Mouse (Mus musculus) neural tube, embryonic 13.5 days (tissue): ENCODE results near the gene Vangl2. TPM values are rescaled to one million over a fixed set of nuclear protein-coding genes. Genes with fewer than 3 reads are reported as not detected.

Experiments
- ATAC-seq: fragments of 200-750 bp; cut with Nextera tagmentation; 2 replicates; pipeline ENCODE4 v1.8.0; 2017; ENCODE audit warnings: low read depth, mild to moderate bottlenecking, moderate TSS enrichment, moderate library complexity
- H3K27ac ChIP-seq: fragments of 300-500 bp; sonication (generic); replicated peaks from 2 replicates; pipeline ENCODE4 v1.5.1; 2015; ENCODE audit warnings: moderate library complexity, mild to moderate bottlenecking, inconsistent platforms
- H3K27me3 ChIP-seq: fragments of 300-500 bp; sonication (generic); 2 replicates; pipeline ENCODE4 v1.6.1; 2015; ENCODE audit warnings: mild to moderate bottlenecking, inconsistent platforms
- H3K36me3 ChIP-seq: fragments of 300-500 bp; sonication (generic); 2 replicates; pipeline ENCODE4 v1.6.1; 2015; ENCODE audit warnings: mild to moderate bottlenecking, inconsistent platforms
- H3K4me1 ChIP-seq: fragments of 300-500 bp; sonication (generic); replicated peaks from 2 replicates; pipeline ENCODE4 v1.6.1; 2015; ENCODE audit warnings: inconsistent platforms
- H3K4me2 ChIP-seq: fragments of 300-500 bp; sonication (generic); 2 replicates; pipeline ENCODE4 v1.6.1; 2015; ENCODE audit warnings: inconsistent platforms, mild to moderate bottlenecking, moderate library complexity
- H3K4me3 ChIP-seq: fragments of 300-500 bp; sonication (generic); 2 replicates; pipeline ENCODE4 v1.5.1; 2015; ENCODE audit warnings: mild to moderate bottlenecking, inconsistent platforms
- H3K9ac ChIP-seq: fragments of 300-500 bp; sonication (generic); 2 replicates; pipeline ENCODE4 v1.6.1; 2015; ENCODE audit warnings: moderate library complexity, mild to moderate bottlenecking, inconsistent platforms
- H3K9me3 ChIP-seq: fragments of 300-500 bp; sonication (generic); 2 replicates; pipeline ENCODE4 v1.6.1; 2016; ENCODE audit warnings: inconsistent platforms
- WGBS: fragments of 180-500 bp; shearing (Covaris S2); methylation state at CpG from one replicate; pipeline ENCODE4 v1.1.7; 2015; 5-methylcytosine and 5-hydroxymethylcytosine counted together
- polyA plus RNA-seq: library from polyadenylated mRNA; unstranded; fragments of >200 nt; fragmentation: Nextera tagmentation; extraction: Ambion mirVana; gene quantifications from 2 replicates; pipeline ENCODE4 v1.2.1, GENCODE M21; 2015

Gene Vangl2
- polyA plus RNA-seq, 1 experiment from 2014 or later, result 50.5 TPM

DNA sequence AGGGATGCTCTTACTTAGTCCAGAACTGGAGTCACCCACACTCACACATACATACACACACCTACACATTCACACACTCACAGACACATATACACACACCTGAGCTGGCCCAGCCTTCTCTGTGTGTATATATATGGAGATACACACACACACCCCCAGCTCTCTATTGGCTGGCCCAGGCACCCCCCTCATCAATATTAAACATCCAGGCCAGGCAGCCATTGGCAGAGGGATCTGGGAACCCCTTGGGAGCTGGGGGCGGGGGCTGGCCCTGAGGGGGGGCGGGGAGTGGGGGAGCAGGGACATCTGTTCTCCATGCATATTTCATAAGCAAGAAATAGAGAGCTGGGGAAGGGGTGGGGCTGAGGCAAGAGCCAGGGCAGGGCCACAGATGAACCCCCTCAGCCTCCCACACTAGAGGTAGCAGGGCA lies 29.3 kb upstream of the Vangl2 start, which contains the start of gene Nhlh1:
Gene Nhlh1 (minus strand): TSS at position 83 of the 431 bp plus-strand sequence.
- peak within 1 kb of the TSS; percentile 50 for H3K4me3 ChIP-seq
- H3K27ac ChIP-seq, result peak within 1 kb of the TSS; percentile 89
- H3K9me3 ChIP-seq, result no peaks in the 10 kb centered on the region
- H3K4me2 ChIP-seq, result peak within 1 kb of the TSS; percentile 86
- 27% methylated on average over 2 of the region's 2 CpGs for WGBS
- peaks cover 93% of the 10 kb centered on the region for H3K4me1 ChIP-seq
- peak within 1 kb of the TSS; percentile 78 for H3K9ac ChIP-seq
- H3K27me3 ChIP-seq, result no peaks in the 10 kb centered on the region
- ATAC-seq, result peak; percentile 67
- H3K36me3 ChIP-seq, result no peaks in the 10 kb centered on the region

DNA sequence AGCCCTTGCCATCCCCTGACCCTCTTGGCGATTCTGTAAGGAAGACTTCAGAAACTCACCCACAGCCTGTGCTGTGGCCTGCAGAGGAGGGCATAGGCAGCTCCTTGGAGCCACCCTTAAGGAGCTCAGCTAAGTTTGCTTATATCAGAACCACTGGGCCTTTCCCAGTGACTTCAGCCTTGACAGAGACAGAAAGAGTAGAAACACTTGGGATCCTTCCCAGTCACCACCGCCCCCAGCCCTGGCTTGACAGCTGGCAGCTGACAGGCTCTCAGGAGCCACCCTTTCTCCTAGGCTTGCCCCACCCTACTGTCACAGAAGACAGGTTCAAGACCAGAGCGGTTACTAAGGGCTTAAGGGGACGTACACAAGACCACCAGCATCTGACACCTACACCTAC lies 28.0 kb upstream of the Vangl2 start:
- 0 out of 2 replicates have a peak overlapping the region, but pooled peaks have one; percentile 18 for H3K27ac ChIP-seq
- peak overlapping the region; percentile 86 for H3K4me2 ChIP-seq
- H3K9me3 ChIP-seq, result no peaks in the 10 kb centered on the region
- ATAC-seq, result no peak
- H3K36me3 ChIP-seq, result no peaks in the 10 kb centered on the region
- H3K4me1 ChIP-seq, result peaks cover 86% of the 10 kb centered on the region
- peak overlapping the region; percentile 78 for H3K9ac ChIP-seq
- H3K27me3 ChIP-seq, result no peaks in the 10 kb centered on the region
- peak overlapping the region; percentile 50 for H3K4me3 ChIP-seq
- 69% methylated on average over 4 of the region's 4 CpGs for WGBS

DNA sequence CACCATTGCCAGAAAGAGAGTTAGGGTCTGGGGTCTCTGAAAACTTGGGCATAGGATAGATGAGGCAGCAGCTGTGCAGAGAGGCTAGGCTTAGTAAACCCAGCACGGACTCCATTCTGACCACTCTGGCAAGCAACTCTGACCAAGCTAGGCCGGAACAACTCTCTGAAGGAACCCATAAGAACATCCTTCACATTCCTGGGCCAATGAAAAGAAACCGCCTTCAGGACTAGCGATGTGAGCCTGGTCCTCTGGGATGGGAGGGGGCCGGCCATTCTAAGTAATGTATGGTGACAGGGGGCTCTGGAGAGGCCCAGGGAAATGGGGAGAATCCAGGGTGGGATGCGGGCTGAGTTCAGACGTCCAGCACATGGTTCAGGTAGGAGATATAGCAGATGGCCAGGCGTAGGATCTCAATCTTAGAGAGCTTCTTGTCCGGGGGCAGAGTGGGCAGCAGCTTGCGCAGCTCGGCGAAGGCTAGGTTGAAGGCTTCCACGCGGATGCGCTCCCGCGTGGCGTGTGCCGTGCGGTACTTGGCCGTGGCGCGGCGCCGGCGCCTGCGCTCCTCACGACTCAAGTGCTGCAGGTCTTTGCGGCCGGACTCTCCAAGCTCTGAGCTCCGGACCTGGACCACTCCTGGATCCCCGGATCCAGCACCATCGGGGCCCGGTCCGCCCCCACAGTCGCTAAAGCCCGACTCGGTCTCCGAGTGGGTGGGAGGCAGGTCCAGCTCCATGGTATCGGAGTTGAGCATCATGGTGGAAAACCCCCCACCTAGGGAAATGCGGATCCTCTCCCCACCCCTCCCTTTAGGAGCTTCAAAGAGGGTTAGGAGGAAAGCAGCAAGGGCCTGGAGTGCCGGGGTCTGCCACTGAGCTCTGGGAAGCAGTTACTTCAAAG lies 25.5 kb upstream of the Vangl2 start:
- Histone ChIP-seq H3K4me2 (peak overlapping the region; percentile 86), H3K9me3 (no peaks in the 10 kb centered on the region), H3K4me1 (peaks cover 80% of the 10 kb centered on the region), H3K27ac (peak overlapping the region; percentile 38; the same call in 1 of the 2 replicates), H3K9ac (peak overlapping the region; percentile 78), H3K27me3 (no peaks in the 10 kb centered on the region), H3K36me3 (no peaks in the 10 kb centered on the region), H3K4me3 (peak overlapping the region; percentile 50)
- WGBS, result 3% methylated on average over 42 of the region's 42 CpGs
- 0 out of 2 replicates have a peak, but pooled peaks have one; percentile 24 for ATAC-seq

DNA sequence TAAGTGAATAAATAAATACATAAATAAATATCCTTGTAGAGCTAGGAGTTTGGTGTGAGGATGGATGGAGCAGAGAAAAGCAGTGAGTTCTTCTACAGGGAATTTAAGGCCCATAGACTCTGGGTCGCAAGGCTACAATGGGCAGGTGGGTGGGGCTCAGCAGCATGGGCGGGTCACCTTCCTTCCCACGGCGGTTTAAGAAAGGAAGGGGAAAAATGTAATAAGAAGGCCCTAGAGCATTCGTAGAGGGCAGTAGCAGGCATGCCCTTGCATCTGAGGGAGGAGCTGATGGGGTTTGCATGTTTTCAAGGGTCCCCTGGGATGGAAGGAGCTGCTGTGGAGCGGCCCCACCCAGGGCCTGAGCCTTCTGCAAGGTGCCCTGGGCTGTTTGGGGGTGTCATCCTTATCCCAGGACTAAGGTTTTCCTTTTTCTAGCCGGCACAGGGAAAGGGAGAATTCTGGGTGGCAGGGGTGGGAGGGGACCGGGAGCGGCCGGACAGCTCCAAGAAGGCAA lies 24.6 kb upstream of the Vangl2 start:
- Histone ChIP-seq H3K9ac (peak overlapping the region; percentile 78), H3K27ac (0 out of 2 replicates have a peak overlapping the region, but pooled peaks have one; percentile 14), H3K36me3 (no peaks in the 10 kb centered on the region), H3K4me2 (peak overlapping the region; percentile 86), H3K4me3 (peak overlapping the region; percentile 50), H3K9me3 (no peaks in the 10 kb centered on the region), H3K4me1 (peaks cover 80% of the 10 kb centered on the region), H3K27me3 (no peaks in the 10 kb centered on the region)
- no peak for ATAC-seq
- WGBS, result 9% methylated on average over 10 of the region's 10 CpGs

DNA sequence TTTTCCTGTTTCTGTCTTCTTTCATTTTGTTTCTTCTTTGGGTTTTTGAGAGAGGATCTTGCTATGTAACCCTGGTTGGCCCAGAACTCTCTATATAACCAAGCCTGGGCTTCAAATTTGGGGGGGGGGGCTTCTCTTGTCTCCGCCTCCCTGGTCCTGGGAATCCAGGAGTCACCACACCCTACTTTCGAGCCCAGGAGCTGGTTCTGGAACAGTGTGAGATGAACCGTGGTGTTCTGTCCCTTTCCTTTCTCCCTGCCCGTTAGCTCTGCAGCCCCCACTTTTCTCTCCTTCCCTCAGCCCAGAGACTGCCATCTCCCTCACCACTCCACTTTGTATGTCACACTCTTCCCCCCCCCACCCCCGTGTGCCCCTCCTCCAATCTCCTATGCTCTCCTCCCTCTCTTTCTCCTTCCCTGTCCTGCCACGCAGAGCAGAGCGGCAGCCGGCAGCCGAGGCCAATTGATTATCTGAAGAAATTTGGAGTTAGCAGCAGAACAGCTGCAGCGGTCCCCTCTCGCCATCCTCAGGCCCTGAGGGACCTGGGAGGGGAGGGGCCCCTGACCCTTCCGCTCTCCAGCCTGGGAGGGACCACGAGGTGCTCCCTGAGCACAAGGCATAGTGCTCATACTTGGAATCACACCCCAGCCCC lies 21.0 kb upstream of the Vangl2 start:
- Histone ChIP-seq H3K4me2 (peak overlapping the region; percentile 42), H3K27ac (peak overlapping the region; percentile 95), H3K27me3 (no peaks in the 10 kb centered on the region), H3K4me3 (no peak overlapping the region), H3K4me1 (peaks cover 65% of the 10 kb centered on the region), H3K9ac (peak overlapping the region; percentile 61), H3K36me3 (no peaks in the 10 kb centered on the region), H3K9me3 (no peaks in the 10 kb centered on the region)
- peak; percentile 41 for ATAC-seq
- WGBS, result 6% methylated on average over 13 of the region's 13 CpGs

DNA sequence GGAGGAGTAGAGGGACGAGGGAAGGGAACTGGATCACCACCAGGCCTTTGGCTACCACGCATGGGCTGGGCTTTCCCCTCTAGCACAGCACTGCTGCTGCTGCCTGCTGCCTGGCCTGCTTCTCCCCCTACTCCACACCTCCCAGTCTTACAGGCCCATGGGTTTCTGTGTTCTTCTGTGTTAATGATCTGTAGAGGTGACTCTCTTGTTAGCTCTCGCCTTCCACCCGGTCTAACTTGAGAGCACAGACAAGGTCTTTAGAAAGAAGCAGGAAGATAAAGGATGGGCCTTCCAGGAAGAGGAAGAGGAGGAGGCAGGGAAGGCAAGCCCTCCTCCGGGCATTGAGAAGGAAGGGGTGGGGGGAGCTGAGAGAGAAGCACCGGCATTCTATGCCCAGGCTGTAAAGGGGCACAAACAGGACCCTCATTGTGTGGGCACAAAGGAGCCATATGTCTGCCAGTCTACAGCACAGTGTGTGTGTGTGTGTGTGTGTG lies 20.0 kb upstream of the Vangl2 start:
- H3K36me3 ChIP-seq, result no peaks in the 10 kb centered on the region

DNA sequence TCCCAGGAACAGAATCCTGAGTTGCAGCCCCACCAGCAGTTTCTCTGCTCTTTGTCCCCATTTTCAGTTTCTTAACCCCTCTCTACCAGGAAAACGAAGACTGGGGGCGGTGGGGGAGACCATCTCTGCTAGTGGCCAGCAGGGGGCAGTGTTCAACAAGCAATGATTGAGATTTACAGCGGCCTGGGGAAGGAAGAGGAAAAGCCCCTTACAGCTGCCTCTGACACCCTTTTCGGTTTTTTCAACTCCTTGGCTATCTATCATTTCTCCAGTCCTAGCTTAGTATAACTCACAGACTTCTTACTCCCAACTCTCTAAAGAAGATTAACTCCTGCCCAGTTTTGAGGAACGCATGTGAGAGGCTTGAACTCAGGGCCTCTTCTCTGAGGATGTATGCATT lies 18.7 kb upstream of the Vangl2 start:
- no peak overlapping the region for H3K4me3 ChIP-seq
- ATAC-seq, result 0 out of 2 replicates have a peak, but pooled peaks have one; percentile 5
- 5% methylated on average over 5 of the region's 5 CpGs for WGBS
- no peaks in the 10 kb centered on the region for H3K36me3 ChIP-seq
- H3K27ac ChIP-seq, result peak overlapping the region; percentile 95
- peak overlapping the region; percentile 41; the same call in 1 of the 2 replicates for H3K9ac ChIP-seq
- no peaks in the 10 kb centered on the region for H3K9me3 ChIP-seq
- H3K27me3 ChIP-seq, result no peaks in the 10 kb centered on the region
- H3K4me1 ChIP-seq, result peaks cover 44% of the 10 kb centered on the region
- peak overlapping the region; percentile 42; the same call in 1 of the 2 replicates for H3K4me2 ChIP-seq

More for the DNA sequence above, 20.0 kb upstream of the Vangl2 start:
- peak; percentile 86 for ATAC-seq
- Histone ChIP-seq H3K4me1 (peaks cover 55% of the 10 kb centered on the region), H3K4me3 (peak overlapping the region; percentile 19; the same call in 1 of the 2 replicates), H3K4me2 (peak overlapping the region; percentile 42), H3K9me3 (no peaks in the 10 kb centered on the region), H3K27ac (peak overlapping the region; percentile 95), H3K27me3 (no peaks in the 10 kb centered on the region), H3K9ac (peak overlapping the region; percentile 61)
- WGBS, result 10% methylated on average over 6 of the region's 6 CpGs

DNA sequence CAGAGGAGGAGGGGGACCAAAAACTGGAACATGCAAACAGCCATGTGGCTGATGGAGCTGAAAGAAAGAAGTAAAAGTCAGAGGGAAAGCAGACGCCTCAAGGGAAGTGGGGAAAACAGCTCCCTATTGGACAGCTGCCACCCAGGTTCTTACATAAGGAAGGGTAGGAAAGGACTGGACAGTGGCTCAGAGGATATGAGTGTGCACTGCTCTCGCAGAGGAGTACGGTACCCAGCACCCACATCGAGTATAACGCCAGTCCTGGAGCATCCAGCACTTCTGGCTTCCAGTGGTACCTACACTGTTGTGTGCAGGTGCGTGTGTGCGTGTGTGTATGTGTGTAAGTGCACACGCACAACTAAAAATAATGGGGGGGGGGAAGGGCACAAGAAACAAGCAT lies 18.2 kb upstream of the Vangl2 start:
- H3K9me3 ChIP-seq, result no peaks in the 10 kb centered on the region
- H3K36me3 ChIP-seq, result no peaks in the 10 kb centered on the region
- WGBS, result 71% methylated on average over 8 of the region's 8 CpGs
- H3K27me3 ChIP-seq, result no peaks in the 10 kb centered on the region
- H3K4me2 ChIP-seq, result 0 out of 2 replicates have a peak overlapping the region, but pooled peaks have one; percentile 16
- H3K4me3 ChIP-seq, result no peak overlapping the region
- no peak for ATAC-seq
- peaks cover 44% of the 10 kb centered on the region for H3K4me1 ChIP-seq
- H3K9ac ChIP-seq, result peak overlapping the region; percentile 41; the same call in 1 of the 2 replicates
- no peak overlapping the region for H3K27ac ChIP-seq

DNA sequence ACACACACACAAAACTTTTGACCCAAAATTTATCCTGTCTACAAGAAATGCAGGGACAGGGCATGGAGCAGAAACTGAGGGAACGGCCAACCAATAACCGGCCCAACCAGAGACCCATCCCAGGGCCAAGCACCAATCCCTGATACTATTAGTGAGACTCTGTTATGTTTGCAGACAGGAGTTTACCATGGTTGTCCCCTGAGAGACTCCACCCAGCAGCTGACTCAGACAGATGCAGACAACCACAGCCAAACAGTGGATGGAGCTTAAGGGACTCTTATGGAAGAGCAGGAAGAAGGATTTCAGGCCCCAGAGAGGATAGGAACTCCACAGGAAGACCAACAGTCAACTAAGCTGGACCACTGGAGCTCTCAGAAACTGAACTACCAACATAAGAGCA lies 1.7 kb upstream of the Vangl2 start:
- 95% methylated on average over 2 of the region's 2 CpGs for WGBS
- Histone ChIP-seq H3K36me3 (no peaks in the 10 kb centered on the region), H3K4me3 (no peak overlapping the region), H3K4me2 (no peak overlapping the region), H3K9ac (no peak overlapping the region), H3K27ac (no peak overlapping the region), H3K9me3 (no peaks in the 10 kb centered on the region), H3K4me1 (peaks cover 29% of the 10 kb centered on the region), H3K27me3 (no peaks in the 10 kb centered on the region)
- ATAC-seq, result no peak

DNA sequence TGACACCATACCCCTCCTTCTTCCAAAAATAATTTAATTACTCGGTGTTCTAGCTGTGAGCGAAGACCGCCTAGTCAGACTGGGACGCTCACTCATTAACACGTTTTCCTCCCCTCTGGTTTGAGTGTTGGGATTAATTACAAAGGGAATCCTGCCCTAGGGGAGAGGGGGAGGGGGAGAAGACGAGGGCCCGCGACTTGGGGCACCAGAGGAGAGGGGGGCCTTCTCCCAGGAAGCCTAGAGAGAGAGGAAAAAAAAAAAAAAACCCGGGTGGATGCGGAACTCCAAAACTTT lies 488 bp downstream of the Vangl2 start:
- Histone ChIP-seq H3K4me2 (peak overlapping the region; percentile 96), H3K27ac (peak overlapping the region; percentile 98), H3K27me3 (no peaks in the 10 kb centered on the region), H3K36me3 (no peaks in the 10 kb centered on the region), H3K4me1 (peaks cover 50% of the 10 kb centered on the region), H3K9me3 (no peaks in the 10 kb centered on the region), H3K9ac (peak overlapping the region; percentile 98), H3K4me3 (peak overlapping the region; percentile 93)
- ATAC-seq, result peak; percentile 29
- 3% methylated on average over 10 of the region's 10 CpGs for WGBS

DNA sequence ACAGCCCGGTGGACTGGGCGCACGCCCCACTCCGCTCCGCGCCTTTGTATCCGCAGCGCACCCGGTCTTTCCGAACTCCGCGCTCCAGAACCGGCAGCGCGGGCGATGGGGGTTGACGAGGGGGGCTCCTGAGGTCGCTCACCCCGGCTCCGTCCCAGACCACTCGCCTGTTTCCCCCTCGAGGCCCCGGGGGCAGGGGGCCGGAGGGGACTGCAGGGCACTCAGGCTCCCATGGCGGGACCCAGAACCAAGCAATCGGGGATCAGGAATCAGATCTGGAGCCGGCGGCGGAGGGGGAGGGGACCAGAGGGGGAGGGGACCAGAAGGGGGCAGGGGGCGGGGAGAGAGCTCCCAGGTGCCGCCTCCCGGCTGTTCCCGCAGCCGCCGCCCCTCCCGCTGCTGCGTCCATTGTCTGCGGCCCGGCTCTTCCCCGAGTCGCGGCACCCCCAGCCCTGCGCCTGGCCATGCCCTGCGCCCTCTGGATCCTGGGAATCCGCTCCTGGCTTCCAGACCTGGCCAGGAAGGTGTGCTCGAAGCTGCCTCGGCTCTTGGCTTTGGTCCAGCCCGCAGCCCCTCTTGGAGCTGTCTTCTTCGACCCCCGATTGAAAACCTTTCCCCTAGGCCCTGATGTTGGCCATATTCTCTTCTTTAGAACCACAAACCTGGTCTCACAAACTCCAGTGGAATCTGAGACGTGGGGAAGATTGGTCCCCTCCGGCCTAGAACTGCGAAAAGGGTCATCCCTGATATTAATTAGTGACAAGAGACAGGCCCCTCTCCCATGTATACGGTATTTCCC lies 1.0 kb downstream of the Vangl2 start:
- H3K27ac ChIP-seq, result peak overlapping the region; percentile 98
- peak overlapping the region; percentile 96 for H3K4me2 ChIP-seq
- no peaks in the 10 kb centered on the region for H3K9me3 ChIP-seq
- no peaks in the 10 kb centered on the region for H3K36me3 ChIP-seq
- peak overlapping the region; percentile 93 for H3K4me3 ChIP-seq
- ATAC-seq, result peak; percentile 87
- peaks cover 55% of the 10 kb centered on the region for H3K4me1 ChIP-seq
- WGBS, result under 1% methylated on average over 39 of the region's 54 CpGs
- peak overlapping the region; percentile 98 for H3K9ac ChIP-seq
- H3K27me3 ChIP-seq, result no peaks in the 10 kb centered on the region
